Mouse (Mus musculus): Measurements from ENCODE around the gene Tifa.
"Not testable (repeated sequence)": the region's sequence is repeated elsewhere in the genome, so short reads cannot be mapped to it uniquely, and the experiment has no call there.

The Tifa gene

GRCm38 (mm10) chr3:127789500-127790191 lies at the start of gene Tifa:
Gene Tifa (plus strand): TSS chr3:127789805.
- peak; percentile 30 for DNase-seq (ENCODE audit: low read depth, low spot score)

- no peak for DNase-seq (ENCODE audit: low read depth, low spot score)
These were observed 48.1 kb upstream of the Tifa start for GRCm38 (mm10) chr3:127741473-127741872.

- DNase-seq (ENCODE audit: low read depth, low spot score), result no peak
These were observed 45.8 kb upstream of the Tifa start for GRCm38 (mm10) chr3:127743614-127744365.

GRCm38 (mm10) chr3:127745504-127745903 lies 44.1 kb upstream of the Tifa start:
- no peak for DNase-seq (ENCODE audit: low read depth, low spot score)

GRCm38 (mm10) chr3:127745911-127746640 lies 43.5 kb upstream of the Tifa start:
- no peak for DNase-seq (ENCODE audit: low read depth, low spot score)

- no peak for DNase-seq (ENCODE audit: low read depth, low spot score)
These were observed 41.0 kb upstream of the Tifa start for GRCm38 (mm10) chr3:127748644-127749043.

- no peak for DNase-seq (ENCODE audit: low read depth, low spot score)
These were observed 40.3 kb upstream of the Tifa start for GRCm38 (mm10) chr3:127749266-127749665.

- no peak for DNase-seq (ENCODE audit: low read depth, low spot score)
These were observed 39.5 kb upstream of the Tifa start for GRCm38 (mm10) chr3:127749981-127750562.

GRCm38 (mm10) chr3:127756458-127756857 lies 33.1 kb upstream of the Tifa start:
- no peak for DNase-seq (ENCODE audit: low read depth, low spot score)

GRCm38 (mm10) chr3:127757886-127758301 lies 31.7 kb upstream of the Tifa start:
- DNase-seq (ENCODE audit: low read depth, low spot score), result no peak

GRCm38 (mm10) chr3:127758806-127759205 lies 30.8 kb upstream of the Tifa start:
- DNase-seq (ENCODE audit: low read depth, low spot score), result no peak

- no peak for DNase-seq (ENCODE audit: low read depth, low spot score)
These were observed 30.4 kb upstream of the Tifa start for GRCm38 (mm10) chr3:127759212-127759611.

- no peak for DNase-seq (ENCODE audit: low read depth, low spot score)
These were observed 27.2 kb upstream of the Tifa start for GRCm38 (mm10) chr3:127762403-127762802.

GRCm38 (mm10) chr3:127763076-127763612 lies 26.5 kb upstream of the Tifa start:
- peak; percentile 62 for DNase-seq (ENCODE audit: low read depth, low spot score)

GRCm38 (mm10) chr3:127764541-127764940 lies 25.1 kb upstream of the Tifa start:
- no peak for DNase-seq (ENCODE audit: low read depth, low spot score)

- no peak for DNase-seq (ENCODE audit: low read depth, low spot score)
These were observed 23.6 kb upstream of the Tifa start for GRCm38 (mm10) chr3:127765971-127766370.

- no peak for DNase-seq (ENCODE audit: low read depth, low spot score)
These were observed 20.5 kb upstream of the Tifa start for GRCm38 (mm10) chr3:127769146-127769545.

- DNase-seq (ENCODE audit: low read depth, low spot score), result peak; percentile 30
These were observed 9.5 kb upstream of the Tifa start, which contains the start of gene Alpk1 for GRCm38 (mm10) chr3:127780021-127780644. Gene Alpk1 (minus strand): TSS chr3:127780527.

GRCm38 (mm10) chr3:127780921-127781320 lies 8.7 kb upstream of the Tifa start:
- DNase-seq (ENCODE audit: low read depth, low spot score), result no peak

- DNase-seq (ENCODE audit: low read depth, low spot score), result no peak
These were observed 6.7 kb upstream of the Tifa start for GRCm38 (mm10) chr3:127782921-127783320.

GRCm38 (mm10) chr3:127783680-127784079 lies 5.9 kb upstream of the Tifa start:
- DNase-seq (ENCODE audit: low read depth, low spot score), result not testable (repeated sequence)

Measured in c-Kit-negative CD71-positive TER-119-positive erythroid progenitor cells, embryonic 14.5 days (primary cell).